Mouse (Mus musculus): ENCODE data around the gene Wdr72. TPM values are rescaled to one million over a fixed set of nuclear protein-coding genes. Genes with fewer than 3 reads are reported as not detected.

Gene Wdr72
- total RNA-seq, 2 experiments from 2014 or later = 1.2 to 1.7 TPM

DNA sequence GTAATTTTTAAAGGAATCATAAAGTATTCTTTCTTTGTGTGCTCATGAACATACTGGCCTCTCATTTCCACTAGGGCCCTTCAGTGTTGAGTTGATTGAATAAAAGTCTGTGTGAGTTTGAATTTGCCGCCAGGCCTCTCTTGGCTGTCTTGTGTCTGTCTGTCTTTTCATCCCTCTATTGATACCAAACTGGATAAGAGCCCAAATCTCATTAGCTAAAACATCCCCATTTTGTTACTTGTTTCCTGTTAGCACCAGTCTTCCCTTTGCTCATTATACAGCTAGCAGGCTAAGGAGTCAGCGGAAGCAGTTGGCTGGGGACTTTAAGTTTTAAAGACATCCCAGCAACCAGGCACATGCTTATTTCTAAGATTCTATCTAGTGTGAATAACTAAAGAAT, 84.7 kb downstream of the Wdr72 start:
- intact Hi-C loops (cut with DNase I) = no loop called here
- DNase-seq = no peak

DNA sequence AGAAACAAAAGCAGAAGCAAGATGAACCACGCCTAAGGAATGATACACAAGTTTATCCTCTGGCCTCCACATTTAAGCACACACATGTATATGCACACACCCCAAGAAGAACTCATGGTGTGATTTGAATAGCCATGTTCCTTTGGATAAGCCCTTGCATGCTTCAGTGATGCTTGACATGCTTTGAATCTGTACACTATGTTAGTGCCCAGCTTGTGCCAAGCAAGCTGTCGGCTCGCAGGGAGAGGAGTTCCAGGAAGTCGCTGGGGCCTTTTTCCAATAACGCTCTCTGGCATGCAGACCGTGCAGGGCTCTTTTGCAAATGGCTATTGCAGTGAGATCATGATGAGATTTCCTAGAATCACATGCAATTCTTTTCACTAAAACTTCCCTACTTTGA, 118.1 kb downstream of the Wdr72 start:
- DNase-seq = no peak
- intact Hi-C loops (cut with DNase I) = no loop called here

DNA sequence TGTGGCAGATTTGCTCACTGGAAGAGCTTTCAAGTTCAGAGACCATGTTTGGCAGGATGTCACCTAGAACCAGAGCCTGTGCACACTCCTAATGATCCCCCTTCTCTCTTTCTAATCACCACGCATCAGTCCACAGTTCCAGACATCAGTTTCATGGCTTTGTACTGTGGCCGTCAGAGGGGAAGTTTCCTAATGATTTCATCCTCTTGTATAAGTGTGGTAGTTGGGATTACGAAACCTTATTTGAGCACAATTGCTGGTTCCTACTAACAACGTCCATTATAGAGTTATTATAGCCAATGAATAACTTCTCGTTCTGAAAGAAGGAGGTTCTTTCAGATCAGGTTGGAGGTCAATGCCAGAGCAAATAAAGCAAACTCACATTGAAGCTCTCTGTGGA, 131.1 kb downstream of the Wdr72 start:
- DNase-seq = no peak
- intact Hi-C loops (cut with DNase I) = no loop called here

DNA sequence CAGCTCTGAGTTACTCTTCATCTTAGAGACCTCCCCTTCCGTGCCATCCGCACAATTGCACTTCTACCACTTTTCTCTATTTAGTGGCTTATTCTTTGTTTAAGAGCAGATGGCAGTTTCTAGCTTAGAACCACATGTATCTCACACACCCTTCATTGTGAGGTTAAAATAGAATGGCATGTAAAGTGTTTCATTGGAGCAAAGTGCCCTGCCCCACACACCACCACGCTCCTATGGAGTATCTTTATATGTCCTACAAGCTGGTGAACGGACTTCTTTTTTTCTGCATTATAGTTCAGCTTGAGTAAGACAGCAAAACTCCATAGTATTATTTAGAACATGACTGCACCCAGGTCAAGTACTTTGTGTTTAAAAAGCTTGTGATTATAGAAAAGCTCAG, 137.9 kb downstream of the Wdr72 start:
- DNase-seq = no peak
- intact Hi-C loops (cut with DNase I) = no loop called here

DNA sequence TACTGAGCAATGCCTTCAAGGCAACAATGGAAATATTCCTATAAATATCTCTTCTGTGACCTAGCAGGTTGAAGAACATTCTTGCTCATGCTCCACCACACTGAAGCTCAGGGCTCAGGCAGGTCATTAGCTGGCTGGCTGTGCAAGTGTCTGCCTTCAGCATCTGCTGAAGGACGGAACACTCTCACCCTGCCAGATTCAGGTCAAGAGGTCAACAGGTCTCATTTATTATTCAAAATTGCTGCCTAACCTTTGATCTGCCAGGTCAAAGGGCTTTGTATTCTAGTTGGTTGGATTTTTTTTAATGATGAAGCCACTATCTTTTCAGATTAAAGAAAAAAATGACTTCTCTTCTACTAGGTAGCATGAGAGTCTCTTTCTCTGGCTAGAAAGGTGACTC, 139.3 kb downstream of the Wdr72 start:
- no peak for DNase-seq
- intact Hi-C loops (cut with DNase I) = no loop called here

DNA sequence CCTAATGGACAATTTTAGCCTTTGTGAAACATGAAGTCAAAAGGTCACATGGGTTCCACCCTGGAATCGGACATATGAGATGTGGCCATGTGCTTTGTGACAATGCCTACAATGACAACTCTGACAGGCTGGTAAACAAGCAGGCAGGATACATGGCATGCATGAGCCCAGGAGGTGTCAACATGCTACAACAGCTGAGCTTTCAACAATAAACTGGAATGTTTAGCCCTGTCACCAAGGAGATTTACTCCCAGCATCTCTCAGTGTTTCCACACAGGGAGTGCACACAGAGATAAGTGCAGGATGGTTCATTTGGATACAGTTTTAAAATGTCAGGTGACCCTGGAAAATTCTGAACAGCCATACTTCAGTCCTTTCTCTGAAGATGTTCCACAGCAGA, 140.4 kb downstream of the Wdr72 start:
- DNase-seq = no peak
- intact Hi-C loops (cut with DNase I) = no loop called here

DNA sequence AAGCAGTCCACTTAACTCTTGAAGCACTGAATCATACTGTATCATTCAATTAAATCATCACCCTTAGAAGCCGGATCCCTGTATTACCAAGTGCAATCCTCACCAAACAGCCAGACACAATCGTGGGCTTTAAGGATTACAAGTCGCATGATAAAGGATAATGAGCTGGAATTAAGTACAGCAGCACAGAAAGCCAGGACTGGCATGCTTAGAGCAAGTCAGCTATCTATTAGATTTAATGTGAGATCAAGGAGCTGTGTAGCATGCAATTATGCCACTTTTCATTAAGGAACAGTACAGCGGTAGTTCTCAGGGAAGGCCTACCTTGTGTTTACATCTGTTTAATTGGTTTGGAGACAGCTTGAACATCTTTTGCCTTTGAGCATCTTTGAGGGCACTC, 148.2 kb downstream of the Wdr72 start:
- no peak for DNase-seq
- intact Hi-C loops (cut with DNase I) = no loop called here

DNA sequence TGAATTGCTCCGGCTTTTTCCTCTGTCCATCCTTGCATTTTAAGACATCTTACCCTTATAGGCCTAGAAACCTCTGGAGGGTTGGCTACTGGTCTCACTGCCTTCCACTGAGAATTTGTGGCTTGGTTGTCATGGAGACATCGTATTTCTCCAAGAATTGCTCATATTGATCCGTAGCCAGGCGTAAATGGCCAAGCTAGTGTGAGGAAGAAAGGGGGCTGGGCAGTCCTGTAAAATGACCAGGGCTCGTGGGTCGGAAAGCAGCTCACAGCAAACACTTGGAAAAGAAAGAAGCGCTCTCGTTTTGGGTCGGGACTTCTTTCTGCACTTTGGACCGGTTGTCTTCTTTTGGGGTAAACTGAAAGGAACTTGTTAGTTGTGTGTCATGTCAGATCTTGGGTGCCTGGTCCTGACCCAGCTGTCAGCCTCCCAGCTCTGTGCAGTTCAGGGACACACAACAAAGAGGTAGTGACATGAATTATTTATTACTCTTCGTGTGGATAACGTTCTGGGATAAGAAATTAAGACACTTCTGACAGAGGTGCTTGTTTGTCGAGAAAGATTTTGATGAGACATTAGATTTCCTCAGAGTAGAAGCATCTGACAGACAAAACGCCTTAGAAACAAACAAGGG, 167.7 kb downstream of the Wdr72 start:
- intact Hi-C loops (cut with DNase I) = loop anchor here (10.0 kb wide), 2 partner anchors 133 to 307 kb away; no protein-coding TSS in a partner anchor
- DNase-seq = no peak

DNA sequence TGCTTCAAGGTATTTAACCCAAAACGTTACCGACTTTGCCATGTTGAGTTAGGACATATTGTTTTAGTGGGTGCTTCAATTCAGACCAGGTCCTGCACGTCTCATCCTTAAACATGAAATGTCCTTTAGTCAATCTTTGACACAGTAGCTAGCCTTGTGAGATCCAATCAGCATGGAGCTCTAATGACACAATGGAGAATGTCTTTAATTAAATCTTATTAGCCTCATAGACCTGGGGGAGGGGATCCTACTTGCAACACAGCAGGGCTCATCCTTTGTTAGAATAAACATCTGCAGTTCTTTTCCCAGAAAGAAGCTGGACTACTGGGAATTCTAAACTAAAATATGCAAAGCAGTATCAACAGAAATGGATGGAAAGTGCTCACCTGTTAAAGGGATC, 171.9 kb downstream of the Wdr72 start:
- intact Hi-C loops (cut with DNase I) = no loop called here

DNA sequence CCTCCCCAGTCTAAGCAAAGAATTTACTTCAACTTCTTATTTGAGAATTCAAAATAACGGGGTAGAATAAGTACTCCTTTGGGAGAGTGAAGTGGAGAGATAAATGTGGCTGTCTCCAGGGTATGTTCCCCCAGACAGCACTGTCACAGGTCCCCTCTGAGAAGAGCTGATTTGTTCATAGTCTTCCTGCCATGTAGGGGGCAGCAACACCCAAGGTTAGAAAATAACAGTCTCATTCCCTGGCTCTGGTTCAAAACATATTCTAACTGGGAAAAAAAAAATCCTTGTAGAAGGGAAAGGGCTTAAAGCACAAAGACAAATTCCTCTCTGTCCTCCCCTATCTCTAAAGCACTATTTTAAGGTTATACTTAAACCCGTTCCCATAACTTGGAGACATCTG, 176.1 kb downstream of the Wdr72 start:
- intact Hi-C loops (cut with DNase I) = loop anchor here (1.0 kb wide), 1 partner anchor 582 kb away; no protein-coding TSS in a partner anchor
- peak; percentile 42 to 57 for DNase-seq

More for the DNA sequence above, 171.9 kb downstream of the Wdr72 start:
- no peak for DNase-seq

DNA sequence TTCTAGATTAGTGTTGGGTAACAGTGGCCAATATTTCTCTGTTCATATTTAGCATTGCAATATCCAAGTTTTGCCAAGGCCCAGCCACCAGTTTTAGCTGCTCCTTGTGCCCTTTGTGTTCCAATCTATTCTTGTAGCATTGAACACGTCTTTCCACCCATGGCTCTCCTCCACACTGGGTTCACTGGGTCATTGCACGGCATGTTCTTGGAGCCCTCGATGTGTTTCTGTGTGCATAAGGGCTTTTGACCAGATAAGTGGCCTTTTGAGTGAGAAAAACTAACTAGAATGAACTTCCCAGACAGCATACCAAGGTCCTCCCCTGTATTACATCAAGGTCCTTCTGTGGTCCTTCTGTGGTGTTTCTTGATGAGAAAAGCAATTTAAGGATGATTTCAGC, 184.3 kb downstream of the Wdr72 start:
- no peak for DNase-seq
- intact Hi-C loops (cut with DNase I) = no loop called here

DNA sequence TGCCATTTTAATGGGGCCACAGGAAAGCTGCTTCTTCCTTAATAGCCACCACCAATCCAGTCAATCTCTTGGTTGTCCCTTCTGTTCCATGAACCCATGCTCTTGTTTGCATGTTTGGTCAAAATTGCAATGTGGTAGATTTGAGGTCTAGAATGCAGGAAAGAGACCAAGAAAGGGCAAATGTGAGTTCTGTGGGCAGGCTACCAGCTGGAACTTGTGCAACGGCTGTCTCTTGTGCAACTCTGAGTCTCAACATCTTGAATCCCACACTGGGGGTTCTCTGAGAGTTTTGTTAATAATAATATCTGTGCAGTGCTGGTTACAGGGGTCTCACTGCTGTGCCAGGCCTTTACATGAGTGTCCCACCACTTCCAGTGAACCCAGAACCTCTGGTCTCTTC, 208.6 kb downstream of the Wdr72 start:
- no peak for DNase-seq
- intact Hi-C loops (cut with DNase I) = no loop called here

DNA sequence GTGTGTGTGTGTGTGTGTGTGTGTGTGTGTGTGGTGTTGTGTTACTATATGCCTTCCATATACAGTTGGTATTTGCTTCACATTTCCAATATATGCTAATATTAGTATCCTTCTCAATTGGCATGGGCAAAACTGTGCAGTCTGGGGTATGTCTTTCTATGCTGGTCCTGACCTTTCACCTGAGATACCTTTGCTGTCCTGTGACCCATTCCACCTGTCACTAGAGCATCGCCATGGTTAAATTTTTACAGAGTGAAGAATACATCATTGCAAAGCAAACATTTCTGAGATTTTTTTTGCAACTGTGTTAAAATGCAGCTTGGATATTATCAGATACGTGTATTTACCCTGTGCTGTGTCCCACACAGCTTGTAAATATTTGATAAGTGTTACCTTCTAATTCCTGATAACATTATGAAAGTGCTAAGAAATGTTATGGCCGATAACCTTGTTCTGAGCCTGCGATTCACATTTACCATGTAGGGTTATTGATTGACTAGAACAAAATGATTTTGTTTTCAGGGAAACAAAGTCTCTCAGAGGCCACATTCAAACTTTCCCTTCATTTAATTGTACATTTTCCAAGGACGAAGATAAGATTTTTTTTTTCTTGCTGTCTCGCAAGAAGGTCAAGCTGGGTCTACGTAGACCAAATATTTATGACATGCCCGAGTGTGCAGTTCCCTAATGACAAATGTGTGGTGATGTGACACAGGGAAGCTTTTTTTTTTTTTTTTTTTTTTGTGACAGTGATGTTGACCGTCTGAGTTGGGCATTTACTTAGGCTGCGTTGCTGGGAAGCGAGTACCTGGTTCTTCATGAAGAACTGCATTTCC, 214.2 kb downstream of the Wdr72 start:
- intact Hi-C loops (cut with DNase I) = no loop called here
- no peak for DNase-seq

DNA sequence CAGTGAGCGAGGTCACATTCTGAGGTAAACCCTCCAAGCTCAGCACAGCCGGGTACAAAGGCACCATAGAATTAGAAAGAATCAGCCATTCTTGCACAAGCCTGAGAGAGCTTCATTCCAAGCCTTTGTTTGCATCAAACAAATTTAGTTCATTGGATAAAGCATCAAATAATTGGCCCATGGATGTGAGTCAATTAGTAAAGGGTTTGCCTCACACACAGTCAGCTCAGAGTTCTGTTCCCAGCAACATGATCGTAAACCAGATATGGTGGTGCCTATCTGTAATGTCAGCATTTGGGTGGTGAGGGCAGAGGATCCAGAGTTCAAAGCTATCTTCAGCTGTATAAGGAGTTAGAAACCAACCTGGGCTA, 214.8 kb downstream of the Wdr72 start:
- DNase-seq = no peak
- intact Hi-C loops (cut with DNase I) = no loop called here

DNA sequence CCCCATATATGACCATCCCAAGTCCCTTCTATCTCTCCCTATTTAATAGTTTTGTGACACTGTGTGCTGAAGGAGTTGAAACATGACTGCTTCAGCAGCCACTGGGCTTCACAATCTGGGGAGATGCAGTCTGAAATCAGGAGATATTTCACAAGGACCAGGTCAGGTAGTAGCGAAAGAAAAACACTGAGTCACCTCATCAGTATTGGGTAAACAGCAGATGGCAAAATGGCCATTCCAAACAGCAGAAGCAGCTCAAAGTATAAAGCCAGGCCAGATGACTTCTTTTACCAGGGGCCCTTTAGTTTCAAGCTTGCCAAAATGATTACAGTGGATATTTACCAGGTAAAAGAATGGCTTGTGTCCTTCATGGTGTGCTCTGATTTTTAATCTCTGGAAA, 215.8 kb downstream of the Wdr72 start:
- no peak for DNase-seq
- intact Hi-C loops (cut with DNase I) = no loop called here

DNA sequence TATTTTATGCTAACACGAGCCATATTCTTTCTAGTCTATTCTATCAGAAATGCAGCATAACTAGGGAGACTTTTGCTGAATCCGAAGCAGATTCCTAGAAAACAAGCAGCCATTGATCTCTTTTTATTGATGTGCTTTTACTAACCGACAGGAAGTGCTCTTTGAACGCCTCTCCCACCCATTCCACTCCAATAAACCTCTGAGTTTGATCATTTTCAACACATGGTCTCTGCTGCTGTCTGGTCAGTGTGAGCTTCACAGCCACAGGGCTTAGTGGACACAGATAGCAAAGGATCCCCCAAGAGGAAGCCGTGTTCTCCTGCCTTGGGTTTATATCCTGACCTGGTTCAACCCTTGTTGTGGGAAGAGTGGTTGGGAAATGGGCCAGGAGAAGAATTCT, 218.7 kb downstream of the Wdr72 start:
- intact Hi-C loops (cut with DNase I) = no loop called here
- no peak for DNase-seq

DNA sequence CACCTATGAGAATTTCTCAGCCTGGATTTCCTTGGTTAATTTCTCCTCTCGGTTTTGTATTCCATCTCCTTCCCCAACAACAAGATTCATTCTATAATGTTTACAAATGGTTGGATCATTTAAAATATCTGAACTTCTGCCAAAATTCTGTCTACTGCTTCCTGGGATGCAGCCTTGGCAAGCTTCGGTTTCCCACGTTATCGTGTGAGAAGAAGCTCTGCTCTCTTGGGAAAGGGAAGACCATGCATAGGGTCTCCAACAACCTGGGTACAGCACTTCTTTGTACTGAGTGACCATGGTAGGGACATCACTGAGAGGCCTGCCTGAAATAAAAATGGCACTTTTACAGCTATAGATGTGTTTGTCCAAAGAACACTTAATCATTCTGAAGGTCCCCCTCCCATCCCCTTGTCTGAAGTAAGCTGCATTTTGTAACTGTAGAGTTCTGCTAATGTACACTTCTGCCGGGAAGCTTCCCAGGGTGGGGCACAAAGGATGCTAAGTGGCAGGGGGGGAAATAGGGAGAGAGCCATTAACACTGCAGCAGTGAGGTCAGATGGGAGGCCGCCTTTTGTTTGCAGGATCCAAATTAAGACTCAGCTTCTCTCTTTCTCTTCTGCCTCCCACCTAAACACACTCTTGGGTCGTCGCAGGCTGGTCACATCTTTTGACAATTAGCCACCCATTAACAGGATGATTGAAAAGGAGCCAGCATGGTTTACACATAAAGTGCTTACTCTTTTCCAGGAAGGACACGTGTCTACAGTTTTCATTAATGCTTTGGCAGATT, 220.7 kb downstream of the Wdr72 start:
- intact Hi-C loops (cut with DNase I) = no loop called here
- no peak for DNase-seq

DNA sequence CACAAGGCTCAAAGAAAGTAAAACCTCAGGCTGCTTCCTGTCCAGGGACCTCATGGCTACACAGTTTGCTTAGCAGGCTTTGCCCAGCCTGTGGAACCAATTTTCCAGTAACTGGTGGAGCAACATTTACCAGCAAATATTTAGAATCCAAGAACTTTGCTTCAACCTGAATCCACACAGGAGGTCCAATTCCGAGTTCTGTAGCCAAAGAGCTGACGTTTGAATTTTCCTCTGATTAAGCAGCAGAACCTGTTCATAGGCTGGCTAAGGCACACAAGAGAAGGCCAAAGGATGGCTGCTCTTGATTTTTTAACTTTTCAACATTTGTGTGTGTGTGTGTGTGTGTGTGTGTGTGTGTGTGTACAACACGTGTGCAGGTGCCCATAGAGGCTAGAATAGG, 222.2 kb downstream of the Wdr72 start:
- intact Hi-C loops (cut with DNase I) = no loop called here
- DNase-seq = no peak
